Mouse (Mus musculus): ENCODE measurements around the gene Rtn1. TPM values are rescaled to one million over a fixed set of nuclear protein-coding genes. Genes with fewer than 3 reads are reported as not detected.

Gene Rtn1
- total RNA-seq, 2 experiments from 2014 or later: 1,828 to 1,865 TPM

DNA sequence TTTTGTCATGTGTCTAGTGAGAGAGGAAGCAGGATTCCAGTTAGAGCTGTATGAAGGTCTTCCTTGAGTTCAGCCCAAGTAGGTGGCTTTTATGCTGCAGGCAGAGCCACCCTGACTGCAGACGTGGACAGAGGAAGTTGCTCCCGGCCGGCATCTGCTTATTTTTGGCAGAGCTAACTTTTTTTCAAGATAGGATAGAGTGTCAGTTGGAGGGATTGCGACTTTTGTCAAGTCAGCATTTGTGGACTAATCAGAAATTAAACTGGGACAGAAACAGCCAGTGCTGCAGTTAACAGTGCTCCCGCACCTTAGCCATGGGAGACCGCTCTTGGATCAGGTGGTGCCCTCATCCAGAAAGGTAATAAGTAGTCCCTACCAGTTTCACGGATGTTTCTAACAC lies 211.4 kb downstream of the Rtn1 start:
- intact Hi-C loops (cut with DNase I): no loop called here
- DNase-seq (ENCODE audit: extremely low spot score in 1 of 2, low spot score in 2 of 2): no peak

- intact Hi-C loops (cut with DNase I): no loop called here
- no peak for DNase-seq (ENCODE audit: extremely low spot score in 1 of 2, low spot score in 2 of 2)
Observed at GRCm38 (mm10) chr12:72184929-72185328, 223.9 kb downstream of the Rtn1 start, which contains the start of gene Ccdc175. Ccdc175 (minus strand) TSS chr12:72185029.

DNA sequence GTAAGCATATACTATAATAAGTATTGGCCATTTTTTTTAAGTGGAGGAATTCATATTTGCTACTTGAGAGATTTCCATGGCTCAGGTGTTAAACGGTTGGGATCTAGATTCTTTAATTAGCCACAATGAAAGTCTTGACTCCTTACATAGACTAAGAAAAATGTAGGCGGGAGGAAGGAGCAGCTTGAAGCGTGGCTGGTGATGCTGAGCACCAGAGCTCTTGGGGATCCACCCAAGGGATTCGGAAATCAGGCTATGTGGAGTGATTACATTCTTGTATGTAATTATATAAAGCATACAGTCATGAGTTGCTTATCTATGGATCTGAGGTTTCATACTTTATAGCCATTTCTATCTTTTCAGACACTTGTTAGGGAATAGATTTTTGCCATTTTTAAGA lies 229.3 kb downstream of the Rtn1 start:
- no peak for DNase-seq (ENCODE audit: extremely low spot score in 1 of 2, low spot score in 2 of 2)
- intact Hi-C loops (cut with DNase I): no loop called here

GRCm38 (mm10) chr12:72178322-72178721 lies 230.5 kb downstream of the Rtn1 start:
- no peak for DNase-seq (ENCODE audit: extremely low spot score in 1 of 2, low spot score in 2 of 2)
- intact Hi-C loops (cut with DNase I): no loop called here

Other genes with a start within 250 kb of the Rtn1 start
- gene Ccdc175, start 224.0 kb downstream of the Rtn1 start, total RNA-seq (2021): not detected
- gene Lrrc9, start 32.8 kb upstream of the Rtn1 start, total RNA-seq (2021): 1 to 10 TPM; 1.9 to 2.4 TPM
- 10 to 100 TPM; 32.3 to 33.3 TPM for gene Pcnx4, start 127.3 kb upstream of the Rtn1 start, total RNA-seq (2021)
- gene Gm4756, start 240.6 kb upstream of the Rtn1 start, total RNA-seq (2021): not detected